Mouse (Mus musculus) hindbrain, postnatal 0 days (tissue): ENCODE measurements around the gene Tob2. TPM values are rescaled to one million over a fixed set of nuclear protein-coding genes. Genes with fewer than 3 reads are reported as not detected.

Source experiments
- ATAC-seq: fragments of 200-750 bp; cut with Nextera tagmentation; 2 replicates; pipeline ENCODE4 v1.8.0; 2017; ENCODE audit warnings: mild to moderate bottlenecking, moderate TSS enrichment, moderate library complexity
- DNase-seq: peaks from one replicate; pipeline ENCODE4 v3.0.0-alpha.2; 2015; ENCODE audit warnings: low spot score
- H3K27ac ChIP-seq: fragments of 300-500 bp; sonication (generic); 2 replicates; pipeline ENCODE4 v1.5.1; 2014; ENCODE audit warnings: mild to moderate bottlenecking
- H3K27me3 ChIP-seq: fragments of 300-500 bp; sonication (generic); 2 replicates; pipeline ENCODE4 v1.6.1; 2014; ENCODE audit warnings: low read length, mixed read lengths; ENCODE audit not compliant: insufficient read depth
- H3K36me3 ChIP-seq: fragments of 300-500 bp; sonication (generic); 2 replicates; pipeline ENCODE4 v1.6.1; 2014; ENCODE audit warnings: low read length, mixed read lengths; ENCODE audit not compliant: insufficient read depth
- H3K4me1 ChIP-seq: fragments of 300-500 bp; sonication (generic); 2 replicates; pipeline ENCODE4 v1.6.1; 2014; ENCODE audit warnings: antibody characterized with exemption, low read length, mixed read lengths; ENCODE audit not compliant: insufficient read depth
- H3K4me2 ChIP-seq: fragments of 300-500 bp; sonication (generic); 2 replicates; pipeline ENCODE4 v1.6.1; 2014; ENCODE audit warnings: low read depth, mild to moderate bottlenecking, low read length, moderate library complexity, mixed read lengths
- H3K4me3 ChIP-seq: fragments of 300-500 bp; sonication (generic); 2 replicates; pipeline ENCODE4 v1.5.1; 2014; ENCODE audit warnings: low read length
- H3K9ac ChIP-seq: fragments of 300-500 bp; sonication (generic); replicated peaks from 2 replicates; pipeline ENCODE4 v1.6.1; 2014; ENCODE audit warnings: mild to moderate bottlenecking, low read length, moderate library complexity, mixed read lengths
- H3K9me3 ChIP-seq: fragments of 300-500 bp; sonication (generic); 2 replicates; pipeline ENCODE4 v1.6.1; 2016; ENCODE audit warnings: low read length, mixed read lengths
- CTCF ChIP-seq: IDR thresholded peaks from 2 replicates; pipeline ENCODE4 v1.5.1; 2016; ENCODE audit warnings: antibody characterized with exemption, control low read depth, low read depth
- WGBS: fragments of 180-500 bp; shearing (Covaris S2); extraction: QIAGEN DNeasy Blood & Tissue Kit; methylation state at CpG from one replicate; pipeline ENCODE4 v1.1.7; 2014; 5-methylcytosine and 5-hydroxymethylcytosine counted together
- polyA plus RNA-seq: library from polyadenylated mRNA; unstranded; fragments of >200 nt; fragmentation: Nextera tagmentation; extraction: Ambion mirVana; gene quantifications from 2 replicates; pipeline ENCODE4 v1.2.1, GENCODE M21; 2015
- total RNA-seq: library from RNA; depleted of rRNA; stranded (reverse); fragments of >200 nt; gene quantifications from 2 replicates; pipeline ENCODE4 v1.2.3, GENCODE M21; 2014

Tob2 gene
- total and polyA plus RNA-seq, 2 experiments from 2014 or later = 12.9 to 14.0 TPM

DNA sequence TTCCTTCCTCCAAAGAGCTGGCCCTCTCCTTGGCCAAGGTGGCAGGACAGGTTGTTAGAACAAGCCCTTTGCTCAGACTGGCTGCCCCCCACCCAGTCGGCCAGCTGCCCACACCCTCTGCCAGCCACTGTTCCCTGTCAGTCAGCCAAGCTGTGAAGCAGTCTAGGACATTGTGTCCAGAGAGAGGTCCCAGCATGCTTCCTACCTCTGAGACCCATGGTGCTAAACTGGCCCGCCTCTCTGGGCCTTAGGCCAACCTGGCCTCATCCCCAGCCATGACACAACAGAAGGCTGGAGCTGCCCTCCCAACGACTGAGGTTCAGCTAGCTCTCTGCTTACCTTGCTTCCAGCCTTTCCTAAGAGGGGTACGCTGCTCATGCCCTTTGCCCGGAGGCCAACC is 19.0 kb downstream of the Tob2 start:
- Histone ChIP-seq H3K4me3 (no peak overlapping the region), H3K27me3 (no peaks in the 10 kb centered on the region), H3K4me1 (peaks cover 7% of the 10 kb centered on the region), H3K36me3 (no peaks in the 10 kb centered on the region), H3K9me3 (no peaks in the 10 kb centered on the region), H3K9ac (no peak overlapping the region), H3K4me2 (0 out of 2 replicates have a peak overlapping the region, but pooled peaks have one; percentile 11), H3K27ac (peak overlapping the region; percentile 65; the same call in 1 of the 2 replicates)
- DNase-seq = peak; percentile 90
- 30% methylated on average over 5 of the region's 5 CpGs for WGBS
- no peak for TF ChIP-seq CTCF
- peak; percentile 92 for ATAC-seq

DNA sequence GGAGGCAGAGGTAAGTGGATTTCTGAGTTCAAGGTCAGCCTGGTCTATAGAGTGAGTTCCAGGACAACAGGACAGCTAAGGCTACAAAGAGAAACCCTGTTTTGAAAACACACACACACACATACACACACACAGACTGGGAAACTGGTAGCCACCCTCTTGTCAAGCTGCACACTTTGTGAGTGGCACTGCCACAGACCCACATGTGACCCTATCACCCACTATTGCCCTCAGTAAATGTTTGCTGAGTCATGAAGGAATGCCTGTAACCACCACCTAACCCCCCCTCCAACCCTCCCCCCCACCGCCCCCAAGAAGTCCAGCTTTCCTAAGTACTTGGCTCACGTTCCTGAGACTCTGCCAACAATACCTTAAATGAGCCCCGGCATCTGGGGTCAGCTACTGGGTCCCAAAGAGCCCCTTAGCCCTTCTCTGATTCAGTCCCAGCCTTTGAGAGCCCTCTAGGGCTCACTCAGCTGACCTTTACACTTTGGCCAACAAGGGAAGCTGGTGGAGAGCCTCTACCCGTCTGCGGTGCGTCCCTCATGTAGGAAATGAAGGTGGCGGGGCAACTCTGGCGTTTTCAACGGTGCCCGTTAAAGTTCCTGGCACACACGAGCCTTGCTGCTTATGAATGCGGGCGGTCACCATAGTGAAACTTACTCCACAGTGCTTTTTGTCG is 19.9 kb downstream of the Tob2 start:
- Histone ChIP-seq H3K4me1 (peaks cover 12% of the 10 kb centered on the region), H3K9ac (no peak overlapping the region), H3K36me3 (no peaks in the 10 kb centered on the region), H3K4me3 (no peak overlapping the region), H3K4me2 (no peak overlapping the region; the same call in 1 of the 2 replicates), H3K27me3 (no peaks in the 10 kb centered on the region), H3K27ac (peak overlapping the region; percentile 65; the same call in 1 of the 2 replicates), H3K9me3 (no peaks in the 10 kb centered on the region)
- DNase-seq = peak; percentile 20
- WGBS = 29% methylated on average over 14 of the region's 14 CpGs
- no peak for ATAC-seq
- no peak for TF ChIP-seq CTCF

GRCm38 (mm10) chr15:81836966-81837920 is 21.4 kb downstream of the Tob2 start:
- no peaks in the 10 kb centered on the region for H3K9me3 ChIP-seq
- H3K4me2 ChIP-seq = no peak overlapping the region
- H3K4me1 ChIP-seq = peaks cover 12% of the 10 kb centered on the region
- no peak overlapping the region for H3K27ac ChIP-seq
- no peak overlapping the region for H3K9ac ChIP-seq
- H3K36me3 ChIP-seq = no peaks in the 10 kb centered on the region
- no peak for ATAC-seq
- H3K4me3 ChIP-seq = no peak overlapping the region
- WGBS = 62% methylated on average over 7 of the region's 7 CpGs
- no peaks in the 10 kb centered on the region for H3K27me3 ChIP-seq
- no peak for TF ChIP-seq CTCF
- no peak for DNase-seq

GRCm38 (mm10) chr15:81836124-81836821 is 22.3 kb downstream of the Tob2 start:
- Histone ChIP-seq H3K4me2 (peak overlapping the region; percentile 45), H3K27me3 (no peaks in the 10 kb centered on the region), H3K36me3 (no peaks in the 10 kb centered on the region), H3K27ac (peak overlapping the region; percentile 41; the same call in 1 of the 2 replicates), H3K9me3 (no peaks in the 10 kb centered on the region), H3K9ac (peak overlapping the region; percentile 9; the same call in 1 of the 2 replicates), H3K4me1 (peaks cover 12% of the 10 kb centered on the region), H3K4me3 (peak overlapping the region; percentile 15; the same call in 1 of the 2 replicates)
- DNase-seq = peak; percentile 68
- ATAC-seq = peak; percentile 58; the same call in 1 of the 2 replicates
- TF ChIP-seq CTCF = no peak
- WGBS = 5% methylated on average over 32 of the region's 33 CpGs

DNA sequence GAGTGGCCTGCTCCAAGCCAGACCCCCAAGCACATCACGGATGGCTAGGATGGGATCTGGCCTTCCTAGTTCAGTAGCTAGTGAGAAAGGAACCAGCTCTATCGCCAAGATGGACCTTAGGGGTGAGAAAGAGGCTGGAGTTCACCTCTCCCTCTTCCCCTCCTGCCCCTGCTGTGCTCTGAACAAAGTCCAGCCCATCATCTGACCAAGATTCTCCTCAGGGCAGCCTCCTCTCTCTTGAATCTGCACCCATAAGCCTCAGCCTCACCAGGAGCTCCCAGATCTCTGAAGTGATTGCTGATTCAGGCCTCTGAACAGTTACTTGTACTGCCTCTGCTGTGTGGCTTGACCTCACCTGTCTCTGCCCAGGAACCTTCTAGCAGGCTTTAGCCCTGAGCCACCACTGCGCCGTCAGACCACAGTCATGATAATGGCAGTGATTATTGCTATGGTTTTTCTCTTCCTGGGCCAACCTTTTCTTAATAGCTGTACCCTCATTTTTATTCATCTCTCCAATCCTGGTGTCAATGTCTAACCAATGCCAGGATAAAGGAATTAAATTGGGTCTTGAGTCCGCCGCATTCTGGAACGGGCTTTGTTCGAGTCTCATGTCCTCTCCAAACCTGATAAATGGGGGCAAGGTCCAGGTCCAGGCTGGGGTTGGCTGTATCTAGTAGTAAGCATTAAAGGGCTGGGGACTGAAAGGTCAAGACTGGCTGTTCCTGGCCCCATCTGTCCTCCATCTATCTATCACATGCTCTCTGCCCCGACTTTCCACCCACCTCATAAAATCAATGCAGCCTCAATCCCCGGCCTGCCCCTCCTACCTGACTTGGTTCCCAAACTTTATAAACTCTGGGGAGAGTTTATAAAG is 23.4 kb downstream of the Tob2 start:
- H3K27ac ChIP-seq = no peak overlapping the region
- ATAC-seq (no peak), DNase-seq (no peak)
- WGBS = 73% methylated on average over 10 of the region's 10 CpGs
- peaks cover 12% of the 10 kb centered on the region for H3K4me1 ChIP-seq
- H3K9ac ChIP-seq = no peak overlapping the region
- TF ChIP-seq CTCF = no peak
- H3K4me3 ChIP-seq = no peak overlapping the region
- H3K9me3 ChIP-seq = no peaks in the 10 kb centered on the region
- no peak overlapping the region for H3K4me2 ChIP-seq
- H3K27me3 ChIP-seq = no peaks in the 10 kb centered on the region
- H3K36me3 ChIP-seq = no peaks in the 10 kb centered on the region
